Mouse (Mus musculus): ENCODE results near the gene Rubcnl.

Rubcnl gene

GRCm38 (mm10) chr14:75069356-75069979 is 53.6 kb downstream of the Rubcnl start:
- no peak for DNase-seq (ENCODE audit: low read depth, low spot score)

- no peak for DNase-seq (ENCODE audit: low read depth, low spot score)
Measured at GRCm38 (mm10) chr14:75071091-75071490, 55.3 kb downstream of the Rubcnl start.

- DNase-seq (ENCODE audit: low read depth, low spot score): no peak
Measured at GRCm38 (mm10) chr14:75075299-75076180, 59.7 kb downstream of the Rubcnl start.

GRCm38 (mm10) chr14:75077946-75078345 is 62.1 kb downstream of the Rubcnl start:
- no peak for DNase-seq (ENCODE audit: low read depth, low spot score)

All from ES-CJ7 (cell line).